Mouse (Mus musculus) lung, postnatal 4 days (tissue): ENCODE results near the gene Itgb6.

Experiments used
- DNase-seq, 2 experiments: peaks; one replicate each; pipeline ENCODE4 v3.0.0; 2021

The Itgb6 gene

GRCm38 (mm10) chr2:60711098-60711880 lies 11.2 kb downstream of the Itgb6 start:
- no peak for DNase-seq

GRCm38 (mm10) chr2:60710317-60710716 lies 12.1 kb downstream of the Itgb6 start:
- no peak for DNase-seq

DNA sequence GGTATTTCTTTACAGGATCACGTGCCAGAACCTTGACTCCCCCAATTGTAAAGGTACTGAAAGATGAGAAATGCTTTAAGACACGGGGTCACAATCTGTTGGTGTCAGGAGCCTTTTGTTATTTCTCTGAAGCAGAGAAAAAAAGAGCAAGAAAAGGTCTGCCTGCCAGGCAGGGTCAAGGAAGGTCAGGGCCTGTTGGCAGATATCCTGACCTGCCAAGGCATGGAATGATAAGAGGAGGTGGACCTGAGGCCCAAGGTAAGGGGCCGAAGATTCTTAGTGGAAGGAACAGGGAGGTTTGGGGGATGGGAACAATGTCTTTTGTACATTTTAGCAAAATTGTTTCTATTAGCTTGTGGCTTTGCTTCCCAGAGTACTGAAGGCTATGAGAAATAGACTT lies 13.8 kb downstream of the Itgb6 start:
- DNase-seq, result no peak

- DNase-seq, result no peak
Observed at GRCm38 (mm10) chr2:60706866-60707265, 15.6 kb downstream of the Itgb6 start.

DNA sequence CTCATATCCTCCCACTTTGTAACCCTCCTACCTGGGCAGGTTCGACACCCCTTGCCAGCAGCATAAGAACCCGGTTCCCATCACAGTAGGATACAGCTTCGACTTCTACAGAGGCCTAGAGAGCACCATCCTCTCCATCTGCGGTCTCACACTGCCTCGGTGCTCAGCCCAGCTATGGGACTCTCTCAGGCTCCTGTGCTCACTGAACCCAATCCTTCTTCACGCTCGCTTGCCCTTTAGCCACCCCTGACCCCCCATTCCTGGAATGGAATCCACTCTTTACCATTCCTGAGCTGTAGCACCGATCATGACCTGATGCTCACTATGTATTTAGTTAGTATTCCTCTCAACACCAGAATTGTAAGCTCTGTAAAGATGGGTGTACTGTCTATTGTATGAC lies 17.0 kb downstream of the Itgb6 start:
- DNase-seq, result no peak

- DNase-seq, result peak; percentile 62 to 65
Observed at GRCm38 (mm10) chr2:60703315-60703714, 19.1 kb downstream of the Itgb6 start.

GRCm38 (mm10) chr2:60700956-60701355 lies 21.5 kb downstream of the Itgb6 start:
- no peak for DNase-seq

- no peak for DNase-seq
Observed at GRCm38 (mm10) chr2:60700013-60700412, 22.4 kb downstream of the Itgb6 start.

- no peak for DNase-seq
Observed at GRCm38 (mm10) chr2:60699591-60699990, 22.9 kb downstream of the Itgb6 start.

GRCm38 (mm10) chr2:60698155-60698554 lies 24.3 kb downstream of the Itgb6 start:
- DNase-seq, result peak; percentile 49 to 82

DNA sequence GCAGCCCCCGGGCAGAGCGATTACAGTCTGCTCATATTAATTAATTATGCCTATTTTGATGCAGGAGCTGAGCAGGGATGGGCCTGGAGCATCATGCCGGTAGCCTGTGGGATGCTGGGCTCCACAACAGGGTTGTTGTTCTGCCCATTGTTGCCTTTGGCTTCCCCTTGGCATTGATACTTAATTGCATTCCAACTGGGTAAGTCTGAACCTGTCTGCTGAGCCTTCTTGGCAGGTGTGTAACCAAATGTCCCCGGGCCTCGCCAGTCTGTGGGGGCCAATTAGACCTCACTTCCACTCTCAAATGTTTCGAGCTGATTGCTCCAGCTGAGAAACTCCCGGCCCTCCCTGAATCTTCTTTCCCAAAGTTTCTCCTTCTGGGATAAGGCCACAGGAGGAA lies 24.9 kb downstream of the Itgb6 start:
- no peak for DNase-seq

- no peak for DNase-seq
Observed at GRCm38 (mm10) chr2:60696559-60696958, 25.9 kb downstream of the Itgb6 start.

DNA sequence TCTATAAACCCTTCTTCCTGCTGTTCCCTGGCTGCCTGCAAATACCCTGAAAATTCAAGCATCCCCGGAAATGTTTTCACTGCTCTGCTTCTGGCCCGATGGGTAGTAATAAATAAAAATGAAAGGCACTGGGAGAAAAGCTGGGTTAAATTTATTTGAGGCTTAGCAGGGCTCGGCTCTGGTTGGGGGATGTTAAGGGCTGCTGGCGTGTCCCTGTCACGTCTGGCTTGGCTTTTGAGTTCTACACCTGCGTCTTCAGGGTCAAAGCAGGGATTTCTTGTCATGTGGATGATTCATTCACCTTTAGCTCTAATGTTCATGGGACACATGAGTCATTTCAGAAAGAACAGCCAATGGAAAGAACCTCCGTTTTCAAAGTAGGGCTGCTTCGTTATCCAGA lies 26.7 kb downstream of the Itgb6 start:
- no peak for DNase-seq

DNA sequence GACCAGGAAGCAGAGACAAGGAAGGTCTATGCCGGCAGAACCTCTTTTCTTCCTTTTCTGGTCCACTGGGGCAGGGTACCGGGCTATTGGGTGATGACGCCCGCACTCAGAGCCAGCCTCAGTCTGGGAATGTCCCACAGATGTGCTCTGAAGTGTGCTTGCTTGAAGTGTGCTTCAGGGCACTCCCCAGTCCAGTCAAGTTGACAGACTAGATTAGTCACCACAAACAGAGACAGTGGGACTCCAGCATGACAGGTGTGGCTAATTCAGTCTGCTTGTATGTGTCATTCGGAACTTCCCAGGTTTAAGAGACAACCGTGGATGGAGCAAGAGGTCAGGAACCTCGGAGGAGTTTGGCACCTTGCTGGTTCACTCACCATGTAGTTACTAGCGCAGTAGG lies 27.9 kb downstream of the Itgb6 start:
- peak; percentile 45 to 74 for DNase-seq

GRCm38 (mm10) chr2:60692239-60692638 lies 30.2 kb downstream of the Itgb6 start:
- DNase-seq, result peak; percentile 39 to 72

- no peak for DNase-seq
Observed at GRCm38 (mm10) chr2:60690212-60690611, 32.2 kb downstream of the Itgb6 start.

DNA sequence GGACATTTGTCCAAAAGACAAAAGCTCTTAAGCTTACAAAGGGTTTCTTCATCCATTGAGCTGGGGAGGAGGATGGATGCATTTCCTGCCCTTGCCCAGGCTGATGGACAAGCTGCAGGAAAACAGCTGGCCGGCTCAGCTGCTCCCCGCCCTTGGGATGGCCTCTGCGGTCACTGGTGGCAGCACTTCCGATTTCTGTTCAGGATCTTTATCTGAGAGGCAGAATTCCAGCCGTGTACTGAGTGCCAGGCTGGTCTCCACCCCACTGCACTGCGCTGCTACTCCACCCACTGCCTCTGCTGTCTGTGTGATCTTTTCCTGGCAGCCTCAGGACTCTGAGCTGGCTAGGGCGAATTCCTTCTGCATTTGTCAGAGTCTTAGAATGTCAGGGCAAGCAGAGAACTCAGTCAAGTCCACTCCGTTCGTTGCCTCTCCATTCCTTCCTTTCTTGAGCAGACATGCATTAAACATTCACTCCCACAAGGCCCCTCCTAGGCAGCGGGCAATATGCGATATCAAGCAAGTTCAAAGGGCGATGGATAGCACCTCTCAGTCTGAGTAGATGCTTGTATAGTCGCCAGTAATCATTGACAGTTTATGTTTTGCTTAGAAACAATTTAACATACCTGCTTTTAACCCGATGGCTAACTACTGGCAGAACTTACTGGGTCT lies 33.4 kb downstream of the Itgb6 start:
- peak; percentile 72 to 90 for DNase-seq

GRCm38 (mm10) chr2:60688150-60688549 lies 34.3 kb downstream of the Itgb6 start:
- DNase-seq, result no peak

- no peak for DNase-seq
Observed at GRCm38 (mm10) chr2:60685973-60686372, 36.5 kb downstream of the Itgb6 start.

DNA sequence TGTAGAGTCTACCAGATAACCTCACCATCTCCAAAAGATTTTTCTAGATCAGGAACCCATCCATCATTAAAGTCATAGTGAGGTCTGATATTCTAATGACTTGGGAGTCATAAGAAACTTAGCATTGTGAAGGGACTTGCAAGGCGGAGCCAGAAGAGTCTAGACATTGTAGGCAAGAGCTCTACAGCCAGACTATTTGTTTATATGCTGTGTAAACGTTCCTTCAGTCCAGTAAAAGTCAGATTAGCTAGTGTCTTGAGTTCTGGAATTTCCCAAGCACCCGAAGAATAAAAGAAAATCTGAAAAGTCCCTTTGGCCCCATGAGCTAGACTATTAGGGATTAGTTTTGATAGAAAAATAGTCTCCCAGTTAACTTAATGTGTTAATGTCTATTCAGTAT lies 38.3 kb downstream of the Itgb6 start:
- no peak for DNase-seq

- DNase-seq, result no peak
Observed at GRCm38 (mm10) chr2:60682554-60682953, 39.9 kb downstream of the Itgb6 start.

DNA sequence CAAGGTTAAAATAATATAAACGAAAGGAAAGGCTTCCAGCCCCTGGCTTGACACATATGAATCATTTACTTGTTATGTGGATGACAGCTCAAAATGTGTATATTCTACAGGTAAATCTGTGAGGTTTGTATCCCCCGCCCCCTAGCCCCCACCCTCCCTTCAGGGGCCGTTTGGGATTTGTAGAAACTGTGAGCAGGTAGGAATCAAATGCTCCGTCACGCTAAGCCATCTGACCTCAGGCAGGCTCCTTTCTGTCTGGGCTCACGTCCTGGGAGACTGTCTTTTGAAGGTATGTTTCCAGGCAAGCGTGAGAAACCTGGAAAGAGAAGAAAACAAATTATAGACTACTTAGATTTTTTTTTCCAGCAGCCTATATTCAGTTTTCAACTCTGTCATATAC lies 48.0 kb downstream of the Itgb6 start:
- no peak for DNase-seq

DNA sequence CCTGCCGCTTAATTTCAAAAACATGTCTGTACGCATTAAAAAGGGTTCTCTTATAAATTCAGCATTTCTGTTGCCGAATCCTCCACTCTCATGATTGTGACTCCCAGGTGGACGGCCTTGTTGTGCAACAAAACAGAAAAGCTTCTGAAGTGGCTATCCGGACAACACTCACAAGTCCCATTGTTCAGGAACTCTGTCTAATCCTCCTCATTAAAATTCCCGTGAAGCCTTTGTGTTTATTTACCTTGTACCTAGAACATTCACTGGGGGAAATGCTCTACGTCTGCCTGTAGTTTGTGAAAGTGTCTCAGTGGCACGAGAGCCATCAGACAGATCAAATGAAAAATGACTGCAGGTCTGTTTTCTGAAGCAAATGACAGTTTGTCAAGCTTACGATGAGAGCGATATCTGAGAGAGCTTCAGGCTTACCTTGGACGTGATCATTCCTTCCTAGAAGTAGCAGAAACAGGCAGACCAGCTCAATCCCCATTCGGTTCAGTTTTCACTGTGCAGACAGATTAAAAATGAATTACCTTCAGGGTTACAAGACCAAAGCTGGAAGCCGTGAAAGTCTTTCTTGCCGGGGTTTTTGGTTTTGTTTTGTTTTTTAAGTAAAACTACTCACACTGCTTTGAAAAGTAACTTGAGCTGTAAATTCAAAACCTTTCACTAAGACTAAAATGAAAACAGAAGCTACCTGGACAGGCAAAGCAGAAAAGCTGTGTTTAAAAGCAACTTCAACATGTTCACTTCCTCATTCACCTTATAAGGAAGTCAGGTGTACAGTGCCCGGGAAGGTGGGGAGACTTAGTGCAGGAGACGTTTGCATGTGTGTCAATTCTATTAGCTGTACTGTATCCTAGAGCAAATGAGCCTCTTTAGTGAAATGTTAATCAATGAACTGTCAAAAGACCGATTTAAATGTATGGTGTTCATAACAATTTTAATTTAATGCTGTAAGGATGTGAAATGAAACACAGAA lies 49.2 kb downstream of the Itgb6 start:
- no peak for DNase-seq
